Mouse (Mus musculus) ES-E14 (cell line): ENCODE measurements at regions not wholly inside any gene's neighbourhood (a gene's known extent, or its start where the extent isn't known, plus 50 kb on each side); places are given as distances from the start of the nearest gene placed in this dataset.

Experiments
- CHD2 ChIP-seq: IDR thresholded peaks from 2 replicates; pipeline ENCODE4 v1.6.1; 2014; ENCODE audit warnings: mild to moderate bottlenecking, low read depth, low read length, inconsistent platforms
- MAFK ChIP-seq: IDR thresholded peaks from 2 replicates; pipeline ENCODE4 v1.6.1; 2014; ENCODE audit warnings: mild to moderate bottlenecking, low read depth, low read length, inconsistent platforms; ENCODE audit not compliant: insufficient read depth

- TF ChIP-seq MAFK (no peak), CHD2 (no peak)
These were observed 77.1 kb upstream of the Plxna2 start for GRCm38 (mm10) chr1:194540923-194541322.
